Mouse (Mus musculus) v-Abl transformed pro-B cells (cell line): Measurements from ENCODE around the gene Lrmda.

Experiments used
- in situ Hi-C, 2 experiments: fragments of 400-800 bp; cut with MboI; formaldehyde crosslinking; loops; one replicate each; pipeline ENCODE4 v1.15.1; 2025; ENCODE audit not compliant: unreplicated experiment in 2 of 2

Gene Lrmda

GRCm38 (mm10) chr14:22552841-22553240 is 533.3 kb downstream of the Lrmda start:
- in situ Hi-C loops: no loop called here

GRCm38 (mm10) chr14:22553717-22554116 is 534.2 kb downstream of the Lrmda start:
- in situ Hi-C loops: no loop called here

DNA sequence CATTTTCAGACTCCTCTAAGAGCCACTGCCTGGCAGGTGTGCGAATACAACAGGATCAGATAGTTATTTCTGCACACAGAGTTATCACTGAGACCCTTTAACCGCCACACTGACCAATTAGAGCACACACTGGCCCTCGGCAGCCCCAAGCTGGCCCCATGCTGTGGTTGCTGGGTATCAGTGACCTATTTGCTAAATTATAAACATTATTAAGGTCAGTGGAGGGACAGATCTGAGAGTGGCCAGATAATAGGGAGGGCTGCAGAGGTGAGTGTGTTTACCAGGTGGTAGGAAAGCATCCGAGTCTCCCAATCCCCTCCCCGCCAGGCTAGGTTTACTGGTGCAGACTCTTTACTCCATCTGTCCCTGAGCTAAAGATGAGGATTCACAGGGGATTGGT is 553.0 kb downstream of the Lrmda start:
- in situ Hi-C loops: no loop called here

GRCm38 (mm10) chr14:22573585-22573984 is 554.1 kb downstream of the Lrmda start:
- in situ Hi-C loops: no loop called here

DNA sequence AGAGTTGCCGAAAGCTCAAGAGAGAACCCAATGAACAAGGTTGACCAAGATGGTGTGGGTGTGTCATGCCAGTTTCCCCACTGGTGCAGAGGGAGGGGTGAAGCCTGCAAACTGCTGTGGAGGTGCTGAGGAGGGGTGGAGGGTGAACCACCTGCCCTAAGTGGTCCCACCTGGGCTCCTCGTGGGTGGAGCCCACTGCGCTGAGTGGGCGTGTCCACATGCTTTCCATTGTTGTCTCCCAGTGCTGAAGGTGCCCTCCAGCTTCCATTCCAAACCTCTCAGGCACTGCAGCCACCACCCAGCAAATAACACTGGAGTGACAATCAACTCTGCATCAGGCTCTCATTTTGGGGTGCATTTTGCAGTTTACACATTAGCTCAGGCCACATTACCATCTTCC is 554.5 kb downstream of the Lrmda start:
- in situ Hi-C loops: no loop called here

DNA sequence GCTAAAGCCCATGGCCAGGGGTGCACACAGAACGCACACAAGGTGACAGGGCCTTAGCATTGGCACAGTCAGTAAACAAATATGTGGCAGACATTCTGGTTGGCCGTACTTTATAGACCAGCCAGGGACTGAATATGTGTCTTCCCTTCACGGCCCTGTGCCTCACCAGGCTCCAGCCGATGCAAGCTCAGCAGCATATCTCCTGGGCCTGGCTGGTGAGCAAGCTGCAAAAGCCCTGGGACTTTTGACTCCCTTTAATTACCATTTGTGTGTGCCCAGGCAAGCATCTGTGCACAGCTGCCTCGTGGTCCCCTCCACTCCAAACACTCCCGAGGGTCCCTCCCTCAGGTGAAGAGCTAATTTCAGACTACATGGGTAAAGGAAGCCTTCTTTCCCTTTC is 556.9 kb downstream of the Lrmda start:
- in situ Hi-C loops: loop anchor here in 1 of 2 experiments (25.0 kb wide), 1 partner anchor 1464 kb away; no protein-coding TSS in a partner anchor

DNA sequence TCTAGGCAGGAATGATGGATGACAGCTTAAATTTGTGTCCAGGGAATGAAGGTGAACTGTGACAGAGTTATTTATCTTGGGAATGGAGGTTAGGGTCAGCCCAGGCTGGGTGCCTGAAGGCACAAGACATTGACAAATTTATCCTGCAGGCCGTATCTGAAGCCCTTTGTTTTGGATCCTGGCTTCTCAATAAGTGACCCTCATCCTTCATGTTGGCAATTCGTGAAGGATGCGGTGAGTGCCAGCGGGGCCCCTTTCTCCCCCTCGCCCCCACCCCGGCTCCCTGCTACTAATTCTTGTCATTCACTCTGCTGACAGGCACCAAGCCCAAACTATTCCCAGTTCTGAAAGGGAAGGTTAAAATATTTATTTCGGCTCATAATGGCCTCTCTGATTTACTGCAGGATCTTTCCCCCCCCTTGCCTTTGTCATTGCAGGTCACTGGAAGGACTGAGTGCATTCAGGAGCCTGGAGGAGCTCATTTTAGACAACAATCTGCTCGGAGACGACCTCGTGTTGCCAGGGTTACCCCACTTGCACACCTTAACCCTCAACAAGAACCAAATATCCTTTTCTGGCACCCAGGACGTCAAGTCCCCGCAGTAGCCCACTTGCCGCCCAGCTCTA is 558.0 kb downstream of the Lrmda start:
- in situ Hi-C loops: loop anchor here in 1 of 2 experiments (25.0 kb wide), 1 partner anchor 1465 kb away; no protein-coding TSS in a partner anchor

DNA sequence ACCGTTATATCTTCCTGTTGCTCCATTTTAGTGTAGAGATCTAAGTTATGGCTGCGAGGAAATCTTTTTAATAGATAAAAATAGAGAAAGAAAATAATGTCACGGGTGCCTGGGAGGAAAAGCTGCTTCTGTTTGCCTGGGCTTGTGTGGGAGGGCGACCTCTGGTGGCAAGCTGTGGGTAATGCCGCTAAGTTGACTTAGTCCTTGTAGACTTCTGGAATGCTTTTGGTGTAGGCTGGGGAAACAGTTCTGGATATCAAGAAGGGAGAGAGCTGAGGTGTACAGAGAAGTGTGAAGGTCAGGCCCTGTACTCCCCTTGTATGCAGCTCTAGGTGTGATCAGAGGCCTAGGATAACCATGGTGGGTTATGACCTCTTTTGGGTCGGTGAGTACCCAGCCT is 558.7 kb downstream of the Lrmda start:
- in situ Hi-C loops: loop anchor here in 1 of 2 experiments (25.0 kb wide), 1 partner anchor 1466 kb away; no protein-coding TSS in a partner anchor

- in situ Hi-C loops: loop anchor here in 1 of 2 experiments (25.0 kb wide), 1 partner anchor 1467 kb away; no protein-coding TSS in a partner anchor
Measured at GRCm38 (mm10) chr14:22578986-22579385, 559.5 kb downstream of the Lrmda start.

- in situ Hi-C loops: loop anchor here in 1 of 2 experiments (25.0 kb wide), 1 partner anchor 1470 kb away; no protein-coding TSS in a partner anchor
Measured at GRCm38 (mm10) chr14:22582065-22582464, 562.6 kb downstream of the Lrmda start.

DNA sequence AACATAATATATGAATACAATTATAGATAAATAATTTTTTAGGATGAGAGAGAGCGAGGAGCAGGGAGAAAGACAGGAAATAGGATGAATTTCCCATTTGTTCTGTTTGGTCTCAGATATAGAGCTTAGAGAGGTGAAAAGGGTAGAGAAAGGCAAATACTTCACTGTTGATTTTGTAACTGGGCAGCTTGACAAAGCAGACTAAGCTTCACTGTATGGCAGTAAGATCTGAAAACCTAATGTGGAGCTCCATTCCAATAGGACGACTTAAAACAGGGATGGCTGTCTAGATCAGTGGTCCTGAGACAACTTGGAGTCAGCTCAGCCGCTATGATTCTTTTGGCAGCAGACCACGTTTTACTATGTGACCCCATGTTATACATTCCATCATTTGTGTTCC is 566.8 kb downstream of the Lrmda start:
- in situ Hi-C loops: loop anchor here in 1 of 2 experiments (25.0 kb wide), 1 partner anchor 1474 kb away; no protein-coding TSS in a partner anchor

DNA sequence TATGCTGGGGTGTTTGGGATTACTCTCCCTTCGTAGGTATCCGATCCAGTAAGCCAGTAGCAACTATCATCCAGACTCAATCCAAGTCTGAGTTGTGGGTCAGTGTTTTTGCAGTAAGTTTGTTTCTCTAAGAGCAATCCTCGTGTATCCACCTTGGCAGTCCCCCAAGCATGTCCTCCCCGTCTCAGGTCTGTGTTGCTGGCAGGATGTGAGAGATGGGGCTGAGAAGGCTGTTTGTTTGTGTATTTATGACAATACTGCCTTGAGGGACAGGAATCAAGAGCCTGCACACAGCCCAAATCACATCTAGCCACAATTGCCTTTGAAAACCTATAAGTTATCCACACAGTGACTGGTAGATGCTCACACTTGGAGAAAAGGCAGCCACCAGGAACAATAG is 567.3 kb downstream of the Lrmda start:
- in situ Hi-C loops: loop anchor here in 1 of 2 experiments (25.0 kb wide), 1 partner anchor 1474 kb away; no protein-coding TSS in a partner anchor

DNA sequence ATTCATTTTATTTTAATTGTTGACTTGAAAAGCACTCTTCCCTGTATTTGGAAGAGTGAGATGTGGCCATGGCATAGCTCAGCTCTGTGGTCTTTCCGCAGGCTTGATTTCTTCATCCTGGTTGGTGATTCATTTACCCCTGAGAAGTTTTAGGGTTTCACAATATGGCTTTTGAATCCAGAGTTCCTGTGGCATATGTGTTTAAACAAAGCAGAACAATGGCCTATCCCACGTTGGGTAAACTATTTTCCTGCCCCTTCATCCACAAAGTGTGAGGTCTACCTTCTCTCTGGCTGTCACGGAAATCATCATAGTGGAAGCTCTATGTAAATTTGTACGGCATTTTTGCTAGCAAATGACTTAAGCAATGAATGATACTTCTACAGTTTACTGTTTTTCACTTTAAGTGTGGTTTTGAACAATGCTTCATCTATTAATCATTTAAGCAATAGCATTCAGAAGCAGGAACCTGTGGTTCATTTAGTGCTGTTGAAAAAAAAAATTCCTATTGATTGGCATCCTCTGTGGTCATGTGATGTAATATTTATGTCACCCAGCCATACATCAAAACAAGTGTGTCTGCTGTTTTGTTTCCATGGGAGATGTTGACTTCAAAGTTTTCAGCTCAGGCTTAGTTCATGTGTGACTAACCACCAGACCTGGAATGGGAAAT is 567.9 kb downstream of the Lrmda start:
- in situ Hi-C loops: loop anchor here in 1 of 2 experiments (25.0 kb wide), 1 partner anchor 1475 kb away; no protein-coding TSS in a partner anchor

DNA sequence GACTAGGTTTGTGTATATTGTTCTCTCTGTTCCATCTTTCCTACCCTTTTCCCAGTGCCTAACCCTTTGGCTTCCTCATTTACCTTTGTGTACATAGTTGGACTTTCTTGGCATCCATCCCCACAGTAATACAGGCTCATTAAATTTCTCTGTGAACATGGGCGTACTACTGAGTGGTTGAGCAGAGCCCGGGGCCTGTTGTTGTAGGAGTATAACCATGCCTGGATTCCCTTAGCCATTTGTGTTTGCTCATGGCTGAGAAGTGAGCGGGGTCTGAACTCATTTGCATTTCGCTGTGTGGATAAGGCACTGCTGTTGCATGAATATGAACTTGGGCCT is 568.4 kb downstream of the Lrmda start:
- in situ Hi-C loops: loop anchor here in 1 of 2 experiments (25.0 kb wide), 1 partner anchor 1476 kb away; no protein-coding TSS in a partner anchor

- in situ Hi-C loops: loop anchor here in 1 of 2 experiments (25.0 kb wide), 1 partner anchor 1476 kb away; no protein-coding TSS in a partner anchor
Measured at GRCm38 (mm10) chr14:22588394-22588793, 568.9 kb downstream of the Lrmda start.

GRCm38 (mm10) chr14:22589503-22590215 is 570.1 kb downstream of the Lrmda start:
- in situ Hi-C loops: loop anchor here in 1 of 2 experiments (25.0 kb wide), 1 partner anchor 1477 kb away; no protein-coding TSS in a partner anchor

GRCm38 (mm10) chr14:22591186-22591585 is 571.7 kb downstream of the Lrmda start:
- in situ Hi-C loops: loop anchor here in 1 of 2 experiments (25.0 kb wide), 1 partner anchor 1479 kb away; no protein-coding TSS in a partner anchor

GRCm38 (mm10) chr14:22597508-22597907 is 578.0 kb downstream of the Lrmda start:
- in situ Hi-C loops: loop anchor here in 1 of 2 experiments (25.0 kb wide), 1 partner anchor 1485 kb away; no protein-coding TSS in a partner anchor

GRCm38 (mm10) chr14:22598638-22599037 is 579.1 kb downstream of the Lrmda start:
- in situ Hi-C loops: loop anchor here in 1 of 2 experiments (25.0 kb wide), 1 partner anchor 1486 kb away; no protein-coding TSS in a partner anchor

DNA sequence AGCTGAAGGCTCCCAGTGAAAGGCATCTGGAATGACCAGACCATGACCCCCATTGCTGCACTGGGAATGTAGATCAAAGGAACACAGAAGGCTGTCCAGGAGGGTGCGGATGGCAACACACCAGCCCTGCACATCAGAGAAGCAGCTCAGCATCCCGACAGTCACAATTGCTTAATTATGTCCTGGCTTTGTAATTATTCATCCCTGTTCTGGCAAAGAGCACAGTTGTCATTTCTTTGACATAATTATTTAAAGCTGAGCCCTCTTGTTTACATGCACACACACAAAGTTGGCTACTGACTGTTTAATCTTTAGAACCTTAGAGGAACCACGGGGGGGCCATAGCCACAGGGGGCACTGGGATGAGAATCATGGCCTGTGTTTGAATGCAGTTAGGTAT is 580.7 kb downstream of the Lrmda start:
- in situ Hi-C loops: no loop called here
